Mouse (Mus musculus) heart, postnatal 0 days (tissue): ENCODE results near the gene Plekhh2. TPM values are rescaled to one million over a fixed set of nuclear protein-coding genes. Genes with fewer than 3 reads are reported as not detected.

Experiments
- ATAC-seq: fragments of 200-750 bp; cut with Nextera tagmentation; 2 replicates; pipeline ENCODE4 v1.8.0; 2017; ENCODE audit warnings: low read depth, moderate number of reproducible peaks, moderate library complexity; ENCODE audit not compliant: insufficient read depth
- DNase-seq: peaks from one replicate; pipeline ENCODE4 v3.0.0-alpha.2; 2016; ENCODE audit warnings: low spot score
- H3K27ac ChIP-seq: fragments of 300-500 bp; sonication (generic); 2 replicates; pipeline ENCODE4 v1.5.1; 2014; ENCODE audit warnings: low read depth, mild to moderate bottlenecking
- H3K27me3 ChIP-seq: fragments of 300-500 bp; sonication (generic); 2 replicates; pipeline ENCODE4 v1.6.1; 2014; ENCODE audit warnings: low read length, mixed read lengths; ENCODE audit not compliant: control insufficient read depth, insufficient read depth
- H3K36me3 ChIP-seq: fragments of 300-500 bp; sonication (generic); replicated peaks from 2 replicates; pipeline ENCODE4 v1.6.1; 2014; ENCODE audit warnings: low read length, mixed read lengths; ENCODE audit not compliant: control insufficient read depth, insufficient read depth
- H3K4me1 ChIP-seq: fragments of 300-500 bp; sonication (generic); 2 replicates; pipeline ENCODE4 v1.6.1; 2014; ENCODE audit warnings: antibody characterized with exemption; ENCODE audit not compliant: control insufficient read depth, insufficient read depth
- H3K4me2 ChIP-seq: fragments of 300-500 bp; sonication (generic); 2 replicates; pipeline ENCODE4 v1.6.1; 2014; ENCODE audit warnings: low read depth, mild to moderate bottlenecking, low read length, moderate library complexity
- H3K4me3 ChIP-seq: fragments of 300-500 bp; sonication (generic); 2 replicates; pipeline ENCODE4 v1.5.1; 2014; ENCODE audit warnings: low read depth, low read length
- H3K9ac ChIP-seq: fragments of 300-500 bp; sonication (generic); replicated peaks from 2 replicates; pipeline ENCODE4 v1.6.1; 2014; ENCODE audit warnings: low read depth, low read length, mixed read lengths
- H3K9me3 ChIP-seq: fragments of 300-500 bp; sonication (generic); replicated peaks from 2 replicates; pipeline ENCODE4 v1.6.1; 2016; ENCODE audit warnings: low read length; ENCODE audit not compliant: control insufficient read depth
- CTCF ChIP-seq: IDR thresholded peaks from 2 replicates; pipeline ENCODE4 v1.5.1; 2016; ENCODE audit warnings: antibody characterized with exemption, control low read depth, low read depth
- EP300 ChIP-seq: IDR thresholded peaks from 2 replicates; pipeline ENCODE4 v1.6.1; 2016; ENCODE audit warnings: antibody characterized with exemption, low read depth
- WGBS: fragments of 180-500 bp; shearing (Covaris S2); extraction: QIAGEN DNeasy Blood & Tissue Kit; methylation state at CpG from one replicate; pipeline ENCODE4 v1.1.7; 2014; 5-methylcytosine and 5-hydroxymethylcytosine counted together
- polyA plus RNA-seq: library from polyadenylated mRNA; unstranded; fragments of >200 nt; fragmentation: Nextera tagmentation; extraction: Ambion mirVana; gene quantifications from 2 replicates; pipeline ENCODE4 v1.2.1, GENCODE M21; 2015
- total RNA-seq: library from RNA; depleted of rRNA; stranded (reverse); fragments of >200 nt; gene quantifications from 2 replicates; pipeline ENCODE4 v1.2.3, GENCODE M21; 2014; ENCODE audit warnings: low replicate concordance

The Plekhh2 gene
- total and polyA plus RNA-seq, 2 experiments from 2014 or later: 0.68 to 1.6 TPM

DNA sequence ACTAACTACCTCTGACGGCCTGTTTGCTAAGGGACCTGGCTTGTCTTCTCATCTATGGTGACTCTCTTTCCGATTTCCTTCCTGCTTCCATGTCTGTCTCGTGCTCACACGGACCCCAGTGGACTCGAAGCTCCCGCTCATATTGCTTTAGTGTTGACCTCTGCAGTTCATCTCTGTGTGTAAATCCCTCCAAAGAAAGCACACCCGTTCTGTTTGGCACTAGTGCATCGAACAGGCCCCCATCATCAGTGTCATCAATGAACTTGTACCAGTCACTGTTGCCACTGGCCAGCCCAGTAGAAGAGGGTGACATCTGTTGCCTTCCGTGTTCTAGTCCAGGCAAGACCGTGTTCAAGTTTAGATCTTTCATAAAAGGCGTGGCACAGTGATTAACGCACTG is 57.1 kb downstream of the Plekhh2 start:
- Histone ChIP-seq H3K9ac (no peak overlapping the region), H3K27me3 (no peaks in the 10 kb centered on the region), H3K36me3 (no peaks in the 10 kb centered on the region), H3K9me3 (no peaks in the 10 kb centered on the region), H3K4me1 (no peaks in the 10 kb centered on the region), H3K27ac (no peak overlapping the region), H3K4me3 (no peak overlapping the region), H3K4me2 (no peak overlapping the region)
- 85% methylated on average over 12 of the region's 12 CpGs for WGBS
- TF ChIP-seq EP300 (no peak), CTCF (no peak)
- no peak for DNase-seq
- ATAC-seq: no peak

DNA sequence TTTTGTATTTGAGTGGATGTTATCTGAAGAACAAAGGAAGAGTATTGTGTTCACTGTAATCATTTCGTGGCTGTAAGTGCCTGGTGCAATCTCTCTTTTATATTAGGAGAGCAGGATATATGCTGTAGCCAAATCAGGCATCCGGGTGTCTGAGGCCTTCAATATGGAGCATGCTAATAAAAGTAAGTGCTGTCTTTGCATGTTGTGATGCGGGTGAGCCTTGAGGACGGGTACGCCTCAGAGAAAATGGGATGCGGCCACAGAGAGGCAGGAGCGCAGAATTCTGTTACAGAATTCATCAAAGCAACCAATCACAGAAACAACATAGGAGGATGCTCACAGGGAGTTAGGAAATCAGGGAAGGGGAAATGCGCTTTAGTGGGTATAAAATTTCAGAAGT is 58.1 kb downstream of the Plekhh2 start:
- H3K4me1 ChIP-seq: no peaks in the 10 kb centered on the region
- H3K9me3 ChIP-seq: no peaks in the 10 kb centered on the region
- no peak overlapping the region for H3K9ac ChIP-seq
- no peak overlapping the region for H3K4me3 ChIP-seq
- WGBS: 63% methylated on average over 8 of the region's 8 CpGs
- no peak overlapping the region for H3K4me2 ChIP-seq
- H3K27ac ChIP-seq: no peak overlapping the region
- ATAC-seq (no peak), DNase-seq (no peak)
- H3K36me3 ChIP-seq: no peaks in the 10 kb centered on the region
- H3K27me3 ChIP-seq: no peaks in the 10 kb centered on the region
- TF ChIP-seq EP300 (no peak), CTCF (no peak)

DNA sequence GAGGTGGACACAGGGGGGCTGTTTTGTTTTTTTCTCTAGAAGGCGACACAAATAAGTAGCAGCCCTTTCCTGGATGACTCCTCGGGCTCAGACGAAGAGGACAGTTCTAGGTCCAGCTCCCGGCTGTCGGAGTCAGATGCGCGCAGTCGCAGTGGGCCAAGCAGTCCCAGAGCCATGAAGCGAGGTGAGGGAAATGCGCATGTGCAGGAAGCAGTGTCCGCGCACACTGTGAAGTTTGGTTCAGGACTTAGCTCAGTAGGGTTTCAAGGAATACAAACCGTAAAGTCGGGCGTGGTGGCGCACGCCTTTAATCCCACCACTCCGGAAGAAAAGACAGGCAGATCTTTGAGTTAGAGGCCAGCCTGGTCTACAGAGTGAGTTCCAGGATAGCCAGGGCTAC is 59.9 kb downstream of the Plekhh2 start:
- no peak overlapping the region for H3K27ac ChIP-seq
- H3K9ac ChIP-seq: no peak overlapping the region
- H3K4me2 ChIP-seq: no peak overlapping the region
- 75% methylated on average over 18 of the region's 18 CpGs for WGBS
- no peak for TF ChIP-seq EP300
- no peak for TF ChIP-seq CTCF
- H3K9me3 ChIP-seq: no peaks in the 10 kb centered on the region
- no peaks in the 10 kb centered on the region for H3K36me3 ChIP-seq
- no peaks in the 10 kb centered on the region for H3K27me3 ChIP-seq
- ATAC-seq (no peak), DNase-seq (no peak)
- H3K4me1 ChIP-seq: no peaks in the 10 kb centered on the region
- no peak overlapping the region for H3K4me3 ChIP-seq

DNA sequence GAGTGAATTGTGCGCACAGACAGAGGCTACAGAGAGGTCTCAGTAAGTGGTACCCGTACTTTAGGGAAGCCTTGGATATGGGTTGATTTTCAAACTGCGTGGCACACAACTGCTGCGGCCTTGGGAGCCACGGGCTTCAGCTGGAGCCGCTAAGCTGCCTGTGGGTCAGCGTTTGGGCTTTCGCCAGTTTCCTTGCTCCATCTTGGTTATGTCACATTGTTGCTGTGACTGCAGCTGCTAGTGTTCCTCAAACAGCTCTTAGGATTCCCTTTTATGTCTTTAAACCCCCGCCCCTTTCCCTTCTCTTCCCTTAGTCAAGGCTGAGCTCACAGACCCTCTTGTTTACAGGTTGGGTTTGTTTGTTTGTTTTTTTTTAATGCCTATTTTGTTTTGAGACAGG is 61.6 kb downstream of the Plekhh2 start:
- no peak for DNase-seq
- ATAC-seq: no peak
- Histone ChIP-seq H3K9ac (no peak overlapping the region), H3K4me3 (no peak overlapping the region), H3K4me2 (no peak overlapping the region), H3K36me3 (no peaks in the 10 kb centered on the region), H3K27ac (no peak overlapping the region), H3K27me3 (no peaks in the 10 kb centered on the region), H3K4me1 (no peaks in the 10 kb centered on the region), H3K9me3 (no peaks in the 10 kb centered on the region)
- no peak for TF ChIP-seq EP300
- TF ChIP-seq CTCF: no peak
- WGBS: 91% methylated on average over 9 of the region's 9 CpGs

DNA sequence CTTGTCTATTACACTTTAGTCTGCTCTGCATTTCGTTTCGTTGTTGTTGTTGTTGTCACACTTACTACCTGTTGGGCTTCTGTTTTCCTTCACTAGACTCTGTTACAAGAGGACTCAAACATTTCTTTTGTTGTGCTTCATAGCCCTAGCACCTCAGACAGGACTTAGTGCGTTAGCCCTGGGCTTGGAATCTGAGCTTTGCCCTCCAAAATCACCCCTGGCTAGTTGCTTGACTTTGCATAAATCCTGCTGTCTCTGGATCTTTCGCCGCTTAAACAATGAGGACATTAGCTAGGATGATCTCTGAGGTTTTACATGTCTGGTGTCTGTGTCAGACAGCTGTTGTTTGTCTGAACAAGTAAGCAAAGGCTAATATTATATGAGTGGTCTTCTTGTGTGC is 62.2 kb downstream of the Plekhh2 start:
- Histone ChIP-seq H3K4me3 (no peak overlapping the region), H3K4me1 (no peaks in the 10 kb centered on the region), H3K36me3 (no peaks in the 10 kb centered on the region), H3K9me3 (no peaks in the 10 kb centered on the region), H3K9ac (no peak overlapping the region), H3K27me3 (no peaks in the 10 kb centered on the region), H3K4me2 (no peak overlapping the region), H3K27ac (no peak overlapping the region)
- ATAC-seq (no peak), DNase-seq (no peak)
- 85% methylated on average over 5 of the region's 5 CpGs for WGBS
- TF ChIP-seq CTCF (no peak), EP300 (no peak)

DNA sequence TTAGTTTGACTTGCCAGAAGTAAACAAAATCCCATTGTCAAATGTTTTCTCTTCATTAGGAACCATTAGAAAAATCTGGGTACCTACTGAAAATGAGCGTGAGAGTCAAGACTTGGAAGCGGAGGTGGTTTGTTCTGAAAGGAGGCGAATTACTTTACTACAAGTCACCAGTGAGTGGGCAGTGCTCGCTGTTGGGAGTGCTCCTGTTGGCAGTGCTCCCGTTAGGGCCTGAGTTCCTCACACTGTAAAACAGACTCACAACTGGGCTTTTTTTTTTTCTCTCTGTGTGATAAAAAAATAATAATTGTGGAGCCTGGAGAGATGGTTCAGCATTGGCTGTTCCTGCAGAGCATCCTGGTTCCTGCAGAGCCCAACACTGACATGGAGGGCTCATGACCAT is 63.4 kb downstream of the Plekhh2 start:
- TF ChIP-seq CTCF (no peak), EP300 (no peak)
- no peak overlapping the region for H3K27ac ChIP-seq
- no peak overlapping the region for H3K9ac ChIP-seq
- ATAC-seq (no peak), DNase-seq (no peak)
- H3K9me3 ChIP-seq: no peaks in the 10 kb centered on the region
- H3K36me3 ChIP-seq: no peaks in the 10 kb centered on the region
- no peak overlapping the region for H3K4me2 ChIP-seq
- no peaks in the 10 kb centered on the region for H3K4me1 ChIP-seq
- no peak overlapping the region for H3K4me3 ChIP-seq
- no peaks in the 10 kb centered on the region for H3K27me3 ChIP-seq
- 68% methylated on average over 5 of the region's 5 CpGs for WGBS
